Mouse (Mus musculus) spleen, postnatal 14 days (tissue): ENCODE data around the gene Gtf2h2.
A peak's percentile ranks its signal among the peaks of the same experiment; 100 is the strongest.
"Not testable (repeated sequence)": the region's sequence is repeated elsewhere in the genome, so short reads cannot be mapped to it uniquely, and the experiment has no call there.

ENCODE experiments used
- DNase-seq, 2 experiments: peaks; one replicate each; pipeline ENCODE4 v3.0.0; 2021 to 2022; ENCODE audit warnings: low spot score in 2 of 2

Gene Gtf2h2

DNA sequence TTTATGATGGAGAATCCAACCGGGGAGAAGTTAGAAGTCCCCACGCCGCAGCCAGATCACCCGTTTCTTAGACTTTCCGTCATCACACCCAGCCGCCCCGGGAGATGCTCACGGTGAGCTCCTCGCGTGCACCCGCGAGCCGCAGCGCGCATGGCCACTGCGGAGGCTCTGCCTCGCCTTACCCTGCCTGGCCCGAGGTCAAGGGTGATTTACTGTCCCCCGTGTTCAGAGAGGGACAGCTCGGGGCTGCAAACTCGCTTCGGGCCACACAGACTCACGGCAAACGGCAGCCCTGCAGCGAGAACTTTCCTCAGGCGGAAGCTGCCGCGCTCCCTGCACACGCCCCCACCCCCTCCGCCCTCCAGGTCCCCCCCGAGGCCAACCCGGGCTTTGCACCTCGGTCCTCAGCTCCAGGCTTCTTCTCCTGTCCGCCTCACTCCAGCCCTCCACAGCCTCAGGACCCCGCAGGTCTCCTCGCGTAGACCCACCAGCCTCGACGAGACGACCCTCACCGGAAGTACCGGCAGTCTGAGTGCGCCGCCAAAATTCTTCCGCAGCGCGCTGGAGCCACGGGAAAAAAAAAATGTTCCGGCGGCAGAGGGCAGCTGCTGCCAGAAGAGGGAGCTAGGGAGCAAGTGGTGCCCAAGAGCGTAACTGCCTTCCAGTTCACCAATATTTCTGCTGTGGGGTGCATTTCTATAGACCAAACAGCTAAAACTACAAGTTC lies at the start of gene Gtf2h2:
Gene Gtf2h2, minus strand, starts transcription at position 519 of the 727 bp plus-strand sequence.
- DNase-seq, result peak; percentile 74 to 86

GRCm38 (mm10) chr13:100536149-100536548 lies 43.8 kb upstream of the Gtf2h2 start:
- DNase-seq, result no peak

GRCm38 (mm10) chr13:100532788-100533365 lies 40.5 kb upstream of the Gtf2h2 start:
- DNase-seq, result no peak

DNA sequence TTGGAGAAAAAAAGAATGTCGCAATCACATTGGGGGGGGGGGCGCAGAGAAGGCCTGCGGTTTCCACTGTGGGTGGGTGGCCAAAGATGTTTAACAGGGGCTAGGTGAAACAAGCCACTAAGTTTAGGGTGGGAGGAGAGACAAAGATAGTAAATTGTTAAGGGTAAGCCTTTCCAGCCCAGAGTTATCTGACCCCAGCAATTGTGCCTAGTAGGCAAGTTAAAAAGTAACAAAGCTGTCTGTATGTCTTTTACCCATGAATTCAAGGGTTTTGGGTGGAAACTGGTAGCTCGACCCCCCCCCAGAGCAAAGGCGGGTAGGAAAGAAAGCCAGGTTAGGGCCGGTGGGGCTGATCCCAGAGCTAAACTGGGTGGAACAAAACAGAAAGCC lies 34.3 kb upstream of the Gtf2h2 start:
- DNase-seq, result no peak

- no peak for DNase-seq
Observed at GRCm38 (mm10) chr13:100525935-100526648, 33.7 kb upstream of the Gtf2h2 start.

DNA sequence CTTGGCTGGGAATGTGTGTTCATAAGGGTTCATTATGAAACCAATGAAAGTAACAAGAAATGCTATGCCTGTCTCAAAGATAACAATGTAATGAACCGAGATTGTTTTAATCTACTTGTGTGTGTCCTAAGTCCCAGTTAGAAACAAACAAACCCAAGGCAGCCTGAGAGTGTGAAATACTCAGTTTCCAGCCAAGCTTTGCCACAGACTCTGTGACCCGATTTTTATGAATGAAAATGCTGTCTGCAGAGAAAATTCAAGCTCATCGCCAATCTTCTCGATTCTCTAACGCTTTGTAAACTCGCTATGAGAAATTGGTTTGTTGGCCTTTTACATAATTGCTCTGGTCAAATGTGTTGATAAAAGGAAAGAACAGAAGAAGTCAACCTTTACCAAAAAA lies 32.5 kb upstream of the Gtf2h2 start:
- DNase-seq, result no peak

GRCm38 (mm10) chr13:100523698-100524097 lies 31.3 kb upstream of the Gtf2h2 start:
- DNase-seq, result no peak

DNA sequence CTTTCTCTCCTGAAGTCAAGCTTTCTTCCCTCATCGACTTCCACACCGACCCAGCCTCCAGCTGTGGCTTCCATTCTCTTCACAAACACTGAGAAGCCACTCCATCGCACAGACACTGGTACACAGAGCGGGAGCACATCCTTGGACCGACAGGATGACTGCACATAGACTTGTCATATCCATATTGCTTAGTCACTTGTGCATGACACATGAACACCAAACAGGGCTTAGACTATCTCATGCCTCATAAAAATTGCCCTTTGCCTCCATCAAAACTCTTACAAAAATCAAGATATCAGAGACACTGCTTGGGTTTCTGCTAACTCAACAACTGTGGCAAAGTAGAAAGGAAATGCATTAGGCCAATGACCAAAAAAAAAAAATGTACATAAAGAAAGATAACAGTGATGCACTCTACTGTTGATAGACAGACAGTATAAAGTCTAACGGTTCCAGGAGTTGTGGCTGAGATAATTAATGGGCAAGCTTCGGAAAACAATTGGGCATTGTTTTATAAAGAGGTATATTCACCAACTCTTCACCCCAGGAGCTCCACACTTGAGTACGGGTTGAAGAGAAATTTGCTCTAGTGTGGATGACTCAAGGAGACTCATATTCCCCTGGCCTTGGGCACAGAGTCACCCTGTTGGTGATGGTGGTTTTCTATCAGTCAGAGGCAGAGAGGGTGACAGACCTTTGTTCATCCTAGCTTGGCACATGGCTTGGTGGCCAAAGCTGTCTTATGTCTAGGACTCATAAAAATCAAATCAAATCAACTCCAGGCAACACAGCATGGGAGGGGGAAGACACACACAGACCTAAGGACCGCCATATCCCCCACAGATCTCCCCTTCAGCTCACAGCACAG lies 29.6 kb upstream of the Gtf2h2 start:
- no peak for DNase-seq

DNA sequence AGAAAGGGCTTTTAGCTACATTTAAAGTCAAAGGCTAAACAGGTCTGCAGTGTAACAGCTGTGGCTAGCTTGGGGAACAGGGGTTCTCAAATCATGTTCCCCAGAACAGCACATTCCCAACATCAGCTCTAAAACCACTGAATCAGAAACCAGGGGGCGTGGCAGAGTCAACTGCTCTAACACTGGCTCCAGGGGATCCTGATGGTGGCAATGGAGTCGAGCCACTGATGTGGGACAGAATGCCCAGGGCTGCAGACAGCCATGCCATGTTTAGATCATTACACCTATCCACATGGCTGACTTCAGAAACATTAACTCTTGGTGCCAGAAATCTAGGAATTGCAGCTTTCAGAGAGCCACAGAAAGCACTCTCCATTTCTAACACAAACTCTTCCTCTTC lies 26.8 kb upstream of the Gtf2h2 start:
- no peak for DNase-seq

- DNase-seq, result no peak
Observed at GRCm38 (mm10) chr13:100518191-100518590, 25.8 kb upstream of the Gtf2h2 start.

GRCm38 (mm10) chr13:100517652-100518153 lies 25.3 kb upstream of the Gtf2h2 start:
- DNase-seq, result no peak

DNA sequence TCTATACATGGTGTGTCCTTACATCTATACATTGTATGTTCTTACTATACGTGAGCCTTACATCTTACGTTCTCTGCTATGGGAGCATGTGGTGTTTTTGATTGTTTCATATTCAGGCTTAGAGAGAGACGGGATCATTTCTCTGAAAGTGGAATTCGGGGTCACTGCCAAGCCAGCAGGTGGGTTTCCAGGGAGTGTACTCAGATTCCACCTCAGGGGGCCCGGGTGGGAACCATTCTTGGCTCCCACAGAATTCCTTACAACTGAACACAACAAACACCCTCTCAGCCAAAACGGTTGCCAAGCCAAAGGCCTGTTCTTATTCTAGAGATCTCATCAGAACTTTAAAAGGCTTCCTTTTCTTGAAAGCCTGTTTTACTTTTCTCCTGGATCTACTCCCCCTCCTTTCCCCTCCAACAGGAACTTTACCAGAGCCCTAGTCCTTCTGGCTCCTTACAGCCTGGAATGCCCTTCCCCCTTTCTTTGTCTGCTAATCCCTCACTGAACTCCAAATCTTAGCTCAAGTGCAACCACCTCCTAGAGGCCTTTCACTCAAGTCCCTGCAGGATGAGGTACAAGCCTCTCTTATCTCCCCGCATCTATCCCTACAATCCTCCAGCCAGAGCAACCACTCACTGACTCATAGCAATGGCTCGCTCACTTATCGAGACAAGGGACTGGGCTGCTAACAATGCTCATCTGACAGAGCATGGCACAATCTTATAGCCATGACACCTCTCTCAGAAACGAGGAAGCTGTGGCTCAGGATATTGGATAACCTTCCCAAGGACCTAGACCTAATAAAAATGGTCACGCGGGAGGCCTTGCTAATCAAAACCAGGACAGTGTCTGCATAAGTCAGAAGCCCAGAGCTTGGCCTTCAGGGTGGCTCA lies 24.1 kb upstream of the Gtf2h2 start:
- DNase-seq, result no peak

- no peak for DNase-seq
Observed at GRCm38 (mm10) chr13:100512792-100513191, 20.4 kb upstream of the Gtf2h2 start.

GRCm38 (mm10) chr13:100511860-100512364 lies 19.5 kb upstream of the Gtf2h2 start:
- no peak for DNase-seq

DNA sequence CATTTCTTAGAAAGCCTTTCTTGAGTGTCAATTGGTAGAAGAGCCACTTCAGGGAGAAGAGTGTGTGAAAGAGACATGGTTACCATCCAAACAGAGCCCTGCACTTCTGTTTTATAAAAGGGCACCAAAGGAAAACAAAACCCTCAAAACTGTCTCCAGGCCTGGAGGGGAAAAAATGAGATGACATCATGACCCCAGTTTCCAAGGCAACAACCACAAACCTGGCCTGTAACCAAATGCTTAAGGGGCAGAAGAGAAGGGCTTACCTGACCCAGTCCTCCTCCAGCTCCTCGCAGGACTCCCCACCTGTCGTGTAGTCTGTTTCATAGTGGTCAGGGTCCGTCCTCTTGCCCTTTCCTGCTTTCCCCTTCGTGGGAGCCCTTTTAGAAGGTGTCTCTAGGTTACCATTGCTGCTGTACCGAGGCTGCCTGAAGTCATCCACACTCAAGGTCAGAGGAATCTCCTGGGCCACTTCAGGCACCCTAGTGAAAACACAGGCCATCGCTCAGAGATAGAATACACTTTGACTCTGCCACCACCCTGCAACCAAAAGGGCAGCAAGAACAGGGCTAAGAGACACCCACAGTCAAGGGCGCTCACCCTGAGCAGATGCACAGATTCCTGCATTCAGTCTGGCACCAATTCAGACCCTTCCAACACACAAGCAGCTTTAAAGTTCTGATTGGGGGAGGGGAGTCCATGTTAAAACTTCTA lies 18.9 kb upstream of the Gtf2h2 start:
- DNase-seq, result no peak

GRCm38 (mm10) chr13:100499625-100500024 lies 7.2 kb upstream of the Gtf2h2 start:
- DNase-seq, result not testable (repeated sequence)

DNA sequence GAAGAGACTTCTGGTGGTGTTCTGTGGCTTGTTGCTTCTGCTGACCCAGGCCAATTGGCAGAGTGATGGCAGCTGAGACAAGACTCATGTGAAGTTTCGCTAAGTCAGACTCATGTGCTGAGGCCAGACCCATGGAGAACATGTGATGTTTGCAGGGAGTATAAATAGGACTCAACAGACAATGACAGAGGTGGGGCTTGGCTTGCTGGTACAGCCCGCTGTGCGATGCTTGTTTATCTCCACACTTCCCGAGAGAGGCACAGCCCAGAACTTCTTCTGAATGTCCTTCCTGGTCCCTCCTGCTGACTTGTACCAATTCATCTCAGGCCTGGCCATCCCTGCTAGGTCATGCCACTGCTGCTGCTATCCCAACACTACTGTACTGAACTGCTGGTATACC lies 3.0 kb upstream of the Gtf2h2 start:
- no peak for DNase-seq

- DNase-seq, result not testable (repeated sequence)
Observed at GRCm38 (mm10) chr13:100494370-100494769, 2.0 kb upstream of the Gtf2h2 start.

GRCm38 (mm10) chr13:100493313-100493712 lies 934 bp upstream of the Gtf2h2 start:
- no peak for DNase-seq

DNA sequence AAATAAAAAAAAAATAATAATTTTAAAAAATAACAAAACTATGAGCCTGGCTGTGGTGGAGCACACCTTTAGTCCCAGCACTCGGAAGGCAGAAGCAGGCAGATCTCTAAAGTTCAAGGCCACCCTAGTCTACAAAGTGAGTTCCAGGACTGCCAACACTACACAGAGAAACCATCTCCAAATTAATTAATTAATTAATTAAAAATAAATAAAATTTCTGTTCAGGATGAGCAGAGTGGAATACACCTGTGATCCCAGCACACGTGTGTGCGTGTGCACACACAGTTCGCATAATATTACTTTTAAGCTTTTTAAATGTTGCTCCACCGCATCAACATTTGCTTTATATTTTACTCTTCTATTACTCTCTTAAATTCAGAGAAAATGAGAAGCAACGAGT lies 756 bp downstream of the Gtf2h2 start:
- DNase-seq, result no peak
